In the genomic region with DNA sequence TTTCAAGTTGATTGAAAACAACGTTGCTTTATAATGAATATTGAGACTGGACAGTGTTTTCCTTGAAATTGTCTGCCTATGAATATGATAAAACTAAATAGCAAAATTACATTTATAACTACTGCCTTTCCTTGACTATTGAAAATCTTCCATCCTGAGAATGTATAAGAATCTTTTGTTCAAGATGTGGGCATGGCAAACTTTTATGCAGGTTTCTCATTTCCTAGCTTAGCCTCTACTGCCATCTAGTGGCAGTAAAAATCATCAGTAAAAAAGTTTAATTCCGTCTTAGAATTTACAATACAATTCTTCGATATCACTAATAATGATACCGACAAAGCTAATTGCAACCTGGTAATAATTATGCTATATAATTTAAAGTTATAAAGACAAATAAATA, we compare ENCODE assay signal across 8 mouse cellular contexts.
DNase-seq lines count a peak whose midpoint lies in the region; TF ChIP-seq lines count a peak whose summit lies in the region.
"Had no signal": no experiment of that assay in that cellular context is flagged by ENCODE, and none has a peak within 500 bp of the region (broad histone marks: within the 10 kb centered on the region; RNA-seq: fewer than 3 reads in every experiment).

No protein-coding gene starts in this region.

- no peaks in the 10 kb centered on the region for H3K4me1 ChIP-seq in kidney, adult 2 months (ENCODE audit: control insufficient read depth, insufficient read depth, low read length)
- H3K4me1 ChIP-seq in CH12.LX (ENCODE audit: control insufficient read depth in 1 of 2, insufficient read depth in 2 of 2): no peaks in the 10 kb centered on the region
- H3K4me1 ChIP-seq: neural tube, embryonic 12.5 days had no signal

- no peak overlapping the region for H3K27ac ChIP-seq in kidney, adult 2 months (ENCODE audit: insufficient read depth, low read depth, low read length)
- H3K27ac ChIP-seq in CH12.LX (ENCODE audit: insufficient read depth, low read depth): no peak overlapping the region
- H3K27ac ChIP-seq: neural tube, embryonic 12.5 days had no signal

- TF ChIP-seq POLR2A in kidney, adult 2 months (IDR thresholded peaks at IDR 0.05; ENCODE audit: low read depth, low read length): no peak
- no peak for TF ChIP-seq POLR2A in CH12.LX (IDR thresholded peaks at IDR 0.05; ENCODE audit: low read depth, low read length)

- no peaks in the 10 kb centered on the region for H3K36me3 ChIP-seq in kidney, adult 2 months (ENCODE audit: control insufficient read depth, insufficient read depth, low read length)
- H3K36me3 ChIP-seq in CH12.LX (replicated peaks in 1 of 2; ENCODE audit: control insufficient read depth in 1 of 2, insufficient read depth in 1 of 2, low read length in 1 of 2): no peaks in the 10 kb centered on the region
- H3K36me3 ChIP-seq: neural tube, embryonic 12.5 days had no signal

- dilution Hi-C loops in CH12.LX (cut with MboI; ENCODE audit: extremely low pct_ligation_motif_present, extremely low pct_unique_long_range_greater_than_20kb, low sequenced_read_pairs): no loop called here

- peak; percentile 71 for TF ChIP-seq RAD21 in CH12.LX (IDR thresholded peaks at IDR 0.05; ENCODE audit: low read depth, low read length)

- H3K4me2 ChIP-seq in CH12.LX (ENCODE audit: insufficient read depth, low read depth, poor library complexity, severe bottlenecking): no peak overlapping the region
- H3K4me2 ChIP-seq: neural tube, embryonic 12.5 days had no signal

- H3K27me3 ChIP-seq in kidney, adult 2 months (replicated peaks; ENCODE audit: control insufficient read depth, insufficient read depth, low read length): no peaks in the 10 kb centered on the region
- H3K27me3 ChIP-seq in CH12.LX (replicated peaks): no peaks in the 10 kb centered on the region
- H3K27me3 ChIP-seq: neural tube, embryonic 12.5 days had no signal

- TF ChIP-seq EP300 in CH12.LX (IDR thresholded peaks at IDR 0.05; ENCODE audit: low read length): no peak

- H3K9ac ChIP-seq in CH12.LX (ENCODE audit: insufficient read depth, low read depth): no peak overlapping the region
- H3K9ac ChIP-seq: neural tube, embryonic 12.5 days had no signal

- H3K9me3 ChIP-seq in CH12.LX (replicated peaks; ENCODE audit: low read length): peaks cover 9% of the 10 kb centered on the region
- H3K9me3 ChIP-seq: neural tube, embryonic 12.5 days had no signal

- in situ Hi-C loops in CH12.LX (cut with MboI; ENCODE audit: low pct_ligation_motif_present, low pct_unique_long_range_greater_than_20kb, low sequenced_read_pairs): no loop called here

- DNase-seq in kidney, adult 2 months: peak; percentile 30
- DNase-seq in kidney, adult 11 months: no peak
- DNase-seq in 416B (ENCODE audit: low read depth): peak; percentile 46
- DNase-seq in CH12.LX (ENCODE audit: extremely low read depth): peak; percentile 13
- DNase-seq in embryo, embryonic 11 days: peak; percentile 61
- DNase-seq in spleen, adult 18-20 months: no peak
- no peak for DNase-seq in frontal cortex, postnatal 36 days (ENCODE audit: low spot score in 2 of 2)

- no peaks in the 10 kb centered on the region for H3K79me2 ChIP-seq in CH12.LX (replicated peaks; ENCODE audit: control insufficient read depth, extremely low read depth, insufficient read depth, poor library complexity, severe bottlenecking)

- WGBS in kidney, adult 2 months: 51% methylated on average over 4 of the region's 4 CpGs

- H3K4me3 ChIP-seq in kidney, adult 2 months (ENCODE audit: insufficient read depth, low read depth, low read length): no peak overlapping the region
- H3K4me3 ChIP-seq in CH12.LX (replicated peaks in 1 of 3; ENCODE audit: low read depth in 2 of 3, low read length in 2 of 3, poor library complexity in 1 of 3): no peak overlapping the region
- H3K4me3 ChIP-seq: neural tube, embryonic 12.5 days had no signal

- 0 out of 2 replicates have a peak, but pooled peaks have one; percentile 12 for TF ChIP-seq CTCF in kidney, adult 2 months (conservative IDR thresholded peaks at IDR 0.05; ENCODE audit: insufficient read depth, insufficient read length, low read depth, low read length)
- peak in 1 of 2 experiments; percentile 59; a peak in 3 of 4 replicates for TF ChIP-seq CTCF in CH12.LX (conservative IDR thresholded peaks at IDR 0.05 in 1 of 2, IDR thresholded peaks at IDR 0.05 in 1 of 2; ENCODE audit: low read depth in 2 of 2, low read length in 2 of 2)

TF ChIP-seq in CH12.LX, 34 proteins besides CTCF, POLR2A, EP300 and RAD21:
- TF ChIP-seq SMC3 (IDR thresholded peaks at IDR 0.05; ENCODE audit: low read depth, low read length) (peak; percentile 44), ELF1 (IDR thresholded peaks at IDR 0.05; ENCODE audit: low read depth, low read length) (no peak)

Comparison
In these comparisons a context has a peak if more than half of its experiments do, and no peak if none do; other contexts are left out.
1. DNase-seq: peak in kidney, adult 2 months (single experiment), 416B (single experiment), CH12.LX (single experiment) and embryo, embryonic 11 days (single experiment); none in kidney, adult 11 months (single experiment), spleen, adult 18-20 months (0 of 2) and frontal cortex, postnatal 36 days (0 of 2).